Mouse (Mus musculus) forebrain, embryonic 16.5 days (tissue): Measurements from ENCODE around the gene Alyref. TPM values are rescaled to one million over a fixed set of nuclear protein-coding genes. Genes with fewer than 3 reads are reported as not detected.

Experiments used
- ATAC-seq: fragments of 200-750 bp; cut with Nextera tagmentation; 2 replicates; pipeline ENCODE4 v1.8.0; 2017; ENCODE audit warnings: mild to moderate bottlenecking, moderate library complexity
- H3K27ac ChIP-seq: fragments of 300-500 bp; sonication (generic); 2 replicates; pipeline ENCODE4 v1.5.1; 2014; ENCODE audit warnings: low read length, control low read depth
- H3K27me3 ChIP-seq: fragments of 300-500 bp; sonication (generic); replicated peaks from 2 replicates; pipeline ENCODE4 v1.6.1; 2014; ENCODE audit warnings: low read length; ENCODE audit not compliant: control insufficient read depth, insufficient read depth
- H3K36me3 ChIP-seq: fragments of 300-500 bp; sonication (generic); 2 replicates; pipeline ENCODE4 v1.6.1; 2014; ENCODE audit not compliant: control insufficient read depth, insufficient read depth
- H3K4me1 ChIP-seq: fragments of 300-500 bp; sonication (generic); replicated peaks from 2 replicates; pipeline ENCODE4 v1.6.1; 2014; ENCODE audit warnings: low read length; ENCODE audit not compliant: control insufficient read depth, insufficient read depth
- H3K4me2 ChIP-seq: fragments of 300-500 bp; sonication (generic); 2 replicates; pipeline ENCODE4 v1.6.1; 2014; ENCODE audit warnings: mild to moderate bottlenecking, low read length, control low read depth
- H3K4me3 ChIP-seq: fragments of 300-500 bp; sonication (generic); replicated peaks from 2 replicates; pipeline ENCODE4 v1.5.1; 2014; ENCODE audit warnings: mild to moderate bottlenecking, low read length, control low read depth
- H3K9ac ChIP-seq: fragments of 300-500 bp; sonication (generic); replicated peaks from 2 replicates; pipeline ENCODE4 v1.6.1; 2014; ENCODE audit warnings: low read depth, low read length, control low read depth
- H3K9me3 ChIP-seq: fragments of 300-500 bp; sonication (generic); 2 replicates; pipeline ENCODE4 v1.6.1; 2016; ENCODE audit warnings: low read length; ENCODE audit not compliant: control insufficient read depth
- WGBS: fragments of 180-500 bp; shearing (Covaris S2); extraction: QIAGEN DNeasy Blood & Tissue Kit; methylation state at CpG from one replicate; pipeline ENCODE4 v1.1.7; 2014; 5-methylcytosine and 5-hydroxymethylcytosine counted together
- polyA plus RNA-seq: library from polyadenylated mRNA; unstranded; fragments of >200 nt; fragmentation: Nextera tagmentation; extraction: Ambion mirVana; gene quantifications from 2 replicates; pipeline ENCODE4 v1.2.1, GENCODE M21; 2015

Alyref gene
- polyA plus RNA-seq, 1 experiment from 2014 or later, result 287 TPM

DNA sequence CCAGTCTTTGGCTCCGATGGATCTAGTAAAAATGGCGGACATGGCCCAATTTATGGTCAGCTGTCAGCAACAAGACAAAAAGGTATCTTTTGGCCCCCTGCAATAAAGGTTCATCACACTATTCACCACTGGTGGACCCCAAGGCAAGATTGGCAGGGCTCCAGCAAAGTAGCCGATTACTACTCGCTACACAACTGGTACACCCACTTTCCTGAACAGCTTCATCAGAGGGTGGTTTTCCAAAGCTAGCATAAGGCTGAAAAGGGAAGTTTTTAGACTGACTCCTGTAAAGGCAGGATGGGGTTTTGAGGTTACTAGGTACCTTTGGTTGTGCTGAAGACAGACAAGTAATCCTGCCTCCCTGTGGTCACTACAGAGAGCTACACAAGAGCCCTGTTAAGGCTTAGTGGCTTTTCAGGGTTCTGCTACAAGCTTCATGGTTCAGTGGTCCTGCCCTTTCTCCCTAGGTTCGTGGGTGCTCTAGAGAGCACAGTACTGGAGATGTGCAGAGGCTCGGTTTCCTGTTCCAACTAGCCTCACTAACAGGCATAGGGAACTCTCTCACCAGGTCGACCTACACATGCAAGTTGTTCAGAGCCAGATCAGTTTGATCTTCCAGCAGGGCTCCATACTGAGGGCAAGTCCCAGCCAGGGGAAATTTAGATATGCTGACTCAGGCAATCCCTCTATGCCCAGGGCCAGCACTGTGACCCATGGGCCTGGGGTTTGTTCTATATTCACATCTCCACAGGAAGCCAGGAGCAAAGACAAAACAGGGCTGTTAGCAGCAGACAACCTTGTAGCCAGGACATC is 20.7 kb downstream of the Alyref start:
- H3K4me2 ChIP-seq, result no peak overlapping the region
- no peak overlapping the region for H3K9ac ChIP-seq
- H3K36me3 ChIP-seq, result peaks cover 15% of the 10 kb centered on the region; the same call in 1 of the 2 replicates
- H3K4me3 ChIP-seq, result no peak overlapping the region
- 82% methylated on average over 7 of the region's 7 CpGs for WGBS
- ATAC-seq, result no peak
- H3K9me3 ChIP-seq, result no peaks in the 10 kb centered on the region
- peaks cover 26% of the 10 kb centered on the region for H3K4me1 ChIP-seq
- H3K27ac ChIP-seq, result no peak overlapping the region
- H3K27me3 ChIP-seq, result no peaks in the 10 kb centered on the region

DNA sequence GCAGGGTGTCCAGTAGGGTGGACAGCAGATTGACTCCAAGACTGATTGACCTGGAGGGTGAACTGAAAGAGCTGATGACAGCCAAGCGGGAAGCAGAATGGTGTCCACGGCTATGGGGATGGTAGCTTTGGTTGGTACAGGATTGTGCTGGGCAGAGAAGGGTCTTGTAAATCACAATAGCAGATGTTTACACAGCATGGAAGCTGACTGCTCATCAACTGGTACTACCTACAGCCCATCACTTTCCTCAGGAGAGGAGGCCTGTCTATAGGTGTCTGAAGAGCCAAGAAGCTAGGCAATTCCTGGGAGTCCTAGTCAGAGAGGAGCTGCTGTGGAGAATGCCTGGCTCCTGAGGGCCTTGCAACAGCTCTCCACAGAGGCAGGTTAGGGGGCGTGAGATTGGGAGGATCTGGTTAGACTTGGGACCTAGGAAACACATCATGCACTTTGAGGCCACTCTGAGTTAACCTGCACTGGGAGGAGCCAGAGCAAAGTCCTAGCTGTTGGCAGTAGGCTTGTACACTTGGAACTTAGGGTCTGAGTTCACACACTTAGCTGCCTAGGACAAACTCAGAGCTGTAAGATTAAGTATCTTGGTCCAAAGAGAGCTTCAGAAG is 21.7 kb downstream of the Alyref start:
- 89% methylated on average over 3 of the region's 3 CpGs for WGBS
- Histone ChIP-seq H3K4me3 (no peak overlapping the region), H3K4me1 (peaks cover 26% of the 10 kb centered on the region), H3K36me3 (peaks cover 15% of the 10 kb centered on the region; the same call in 1 of the 2 replicates), H3K27me3 (no peaks in the 10 kb centered on the region), H3K9ac (no peak overlapping the region), H3K4me2 (no peak overlapping the region), H3K9me3 (no peaks in the 10 kb centered on the region), H3K27ac (no peak overlapping the region)
- no peak for ATAC-seq

DNA sequence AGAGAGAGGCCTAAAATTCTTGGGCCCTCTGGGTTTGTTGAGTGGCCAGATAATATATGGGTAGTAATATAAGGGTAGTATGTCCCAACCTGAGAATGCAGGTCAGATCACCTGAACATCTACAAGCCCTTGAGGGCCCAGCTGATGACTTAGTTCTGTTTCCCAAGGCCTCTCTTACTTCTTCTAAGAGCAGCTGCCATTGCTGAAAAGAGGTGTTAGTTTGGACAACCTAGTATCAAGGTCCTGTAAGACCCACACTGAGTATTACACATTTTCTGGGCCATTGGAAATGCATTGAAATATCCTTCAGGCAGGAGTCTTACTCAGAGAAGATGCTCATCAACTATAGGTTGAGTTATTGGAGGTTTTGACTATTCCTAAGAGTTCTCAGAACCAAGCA is 22.2 kb downstream of the Alyref start:
- H3K27me3 ChIP-seq, result no peaks in the 10 kb centered on the region
- no peak overlapping the region for H3K9ac ChIP-seq
- H3K4me2 ChIP-seq, result no peak overlapping the region
- H3K36me3 ChIP-seq, result peaks cover 15% of the 10 kb centered on the region; the same call in 1 of the 2 replicates
- H3K4me1 ChIP-seq, result peaks cover 31% of the 10 kb centered on the region
- no peak overlapping the region for H3K27ac ChIP-seq
- H3K4me3 ChIP-seq, result no peak overlapping the region
- H3K9me3 ChIP-seq, result no peaks in the 10 kb centered on the region
- ATAC-seq, result no peak

DNA sequence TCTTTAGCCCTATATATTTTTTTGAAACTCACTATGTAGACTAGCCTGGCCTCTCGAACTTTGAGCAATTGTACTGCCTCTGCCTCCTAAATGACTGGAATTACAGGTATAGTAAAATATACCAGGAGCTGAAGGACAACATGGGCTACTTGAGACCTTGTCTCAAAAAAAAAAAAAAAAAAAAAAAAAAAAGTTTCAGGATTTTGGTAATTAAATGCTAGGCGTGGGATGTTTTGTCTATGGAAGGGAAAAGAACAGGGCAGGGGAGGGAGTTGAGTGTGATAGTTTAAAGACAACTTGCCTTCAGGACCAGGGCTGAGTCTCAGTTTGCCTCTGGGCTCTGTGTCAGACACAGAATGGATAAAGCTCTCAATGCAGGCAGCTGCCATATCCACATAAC is 23.1 kb downstream of the Alyref start:
- ATAC-seq, result no peak
- WGBS, result 79% methylated on average over 2 of the region's 2 CpGs
- H3K4me3 ChIP-seq, result no peak overlapping the region

DNA sequence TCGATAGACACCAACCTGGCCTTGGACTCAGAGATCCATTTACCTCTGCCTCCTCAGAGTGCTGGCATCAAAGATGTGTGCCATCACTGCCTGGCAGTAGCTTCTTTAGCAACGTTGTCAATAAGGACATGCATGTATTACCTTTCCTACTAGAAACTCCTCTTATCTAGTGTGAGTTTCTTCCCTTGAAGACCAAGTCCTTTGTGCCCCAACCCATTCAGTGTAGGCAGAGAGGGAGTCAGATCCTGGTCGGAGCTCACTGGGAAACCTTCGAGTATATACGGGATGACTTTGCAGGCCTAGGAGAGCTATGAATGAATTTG is 23.9 kb downstream of the Alyref start:
- no peak for ATAC-seq
- H3K36me3 ChIP-seq, result peaks cover 16% of the 10 kb centered on the region; the same call in 1 of the 2 replicates
- no peak overlapping the region for H3K27ac ChIP-seq
- 38% methylated on average over 5 of the region's 5 CpGs for WGBS
- peaks cover 19% of the 10 kb centered on the region for H3K4me1 ChIP-seq
- H3K4me2 ChIP-seq, result peak overlapping the region; percentile 82
- H3K9me3 ChIP-seq, result no peaks in the 10 kb centered on the region
- H3K9ac ChIP-seq, result peak overlapping the region; percentile 15; the same call in 1 of the 2 replicates
- no peaks in the 10 kb centered on the region for H3K27me3 ChIP-seq
- no peak overlapping the region; the same call in 1 of the 2 replicates for H3K4me3 ChIP-seq

More for the DNA sequence above, 23.1 kb downstream of the Alyref start:
- H3K4me1 ChIP-seq, result peaks cover 27% of the 10 kb centered on the region
- H3K4me2 ChIP-seq, result no peak overlapping the region
- no peak overlapping the region for H3K9ac ChIP-seq
- H3K27me3 ChIP-seq, result no peaks in the 10 kb centered on the region
- no peaks in the 10 kb centered on the region for H3K9me3 ChIP-seq
- H3K27ac ChIP-seq, result no peak overlapping the region
- peaks cover 19% of the 10 kb centered on the region; the same call in 1 of the 2 replicates for H3K36me3 ChIP-seq

DNA sequence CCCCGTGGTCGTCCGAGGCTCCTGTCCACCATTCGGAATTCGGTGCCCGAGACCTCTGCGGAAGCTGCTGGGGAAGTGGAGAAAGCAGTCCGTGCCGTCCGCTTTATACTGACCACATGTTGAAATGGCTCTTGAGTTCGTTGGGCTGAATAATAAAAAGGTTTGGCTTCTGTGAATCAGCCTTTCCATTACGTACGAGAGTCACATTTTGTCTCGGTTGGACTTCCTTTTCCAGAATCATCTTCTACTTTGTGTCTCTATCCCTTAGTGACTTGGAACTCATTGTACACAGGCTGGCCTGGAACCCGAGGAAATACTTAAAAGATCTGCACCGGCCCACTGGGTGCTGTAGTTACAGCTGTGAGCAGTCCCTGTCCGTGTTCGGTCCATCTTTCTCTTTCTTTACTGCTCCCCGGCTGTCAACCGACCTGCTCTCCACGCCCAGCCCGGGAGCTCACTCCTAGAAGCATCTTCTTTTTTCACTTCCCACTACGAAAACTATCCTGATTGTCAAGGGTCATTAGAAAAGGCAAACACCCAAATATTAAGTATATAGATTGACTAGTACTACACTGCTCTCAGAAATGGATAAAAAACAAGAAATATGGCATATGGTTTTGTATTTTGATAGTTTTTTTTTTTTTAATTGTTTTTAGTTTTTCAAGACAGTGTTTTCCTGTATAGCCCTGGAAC is 24.4 kb downstream of the Alyref start:
- H3K4me3 ChIP-seq, result peak overlapping the region; percentile 97
- ATAC-seq, result no peak
- H3K27ac ChIP-seq, result peak overlapping the region; percentile 91
- H3K4me1 ChIP-seq, result peaks cover 19% of the 10 kb centered on the region
- H3K27me3 ChIP-seq, result no peaks in the 10 kb centered on the region
- H3K9me3 ChIP-seq, result no peaks in the 10 kb centered on the region
- peak overlapping the region; percentile 82 for H3K4me2 ChIP-seq
- under 1% methylated on average over 23 of the region's 23 CpGs for WGBS
- peaks cover 12% of the 10 kb centered on the region; the same call in 1 of the 2 replicates for H3K36me3 ChIP-seq
- H3K9ac ChIP-seq, result peak overlapping the region; percentile 80

DNA sequence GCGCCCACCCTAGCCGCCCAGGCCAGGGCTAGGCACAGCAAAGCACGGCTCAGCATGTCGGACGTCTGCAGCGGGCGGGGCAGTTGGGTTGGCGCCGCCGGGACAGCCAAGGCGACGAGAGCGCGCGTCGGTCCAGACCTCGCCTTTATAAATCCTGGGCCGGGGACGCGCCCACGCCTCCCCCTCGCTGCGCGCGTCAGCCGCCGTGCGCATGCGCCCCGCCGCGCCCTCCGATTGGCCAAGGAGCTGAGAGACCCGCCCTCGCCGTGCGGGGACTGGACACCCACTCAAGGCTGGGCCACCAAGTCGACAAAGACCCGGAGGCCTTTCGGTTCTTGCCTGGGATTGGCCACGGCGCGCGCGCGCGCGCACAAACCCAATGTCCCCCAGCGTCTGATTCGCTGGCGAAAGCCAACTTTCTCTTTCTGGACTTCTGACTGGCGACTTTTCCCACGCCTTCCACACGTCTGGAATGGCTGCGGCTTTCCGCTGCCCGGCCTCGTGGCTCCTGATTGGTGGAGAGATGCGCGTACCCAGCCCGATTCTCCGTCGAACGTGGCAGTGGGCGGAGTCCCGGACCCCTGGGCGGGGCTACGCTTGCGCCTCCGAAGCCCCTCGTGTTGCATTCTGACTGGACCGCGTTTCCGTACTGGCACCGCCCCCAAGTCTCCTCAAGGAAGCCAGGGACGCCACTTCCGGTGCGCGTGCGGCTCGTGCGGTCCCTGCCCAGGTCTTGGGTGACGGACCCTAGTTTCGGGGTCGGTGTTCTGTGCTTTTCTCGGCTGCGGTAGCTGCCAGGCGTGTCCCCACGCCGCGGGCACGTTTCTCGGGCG is 25.2 kb downstream of the Alyref start, which contains the start of gene P4hb:
Gene P4hb, minus strand, starts transcription at position 502 of the 833 bp plus-strand sequence.
- peak; percentile 96 for ATAC-seq

DNA sequence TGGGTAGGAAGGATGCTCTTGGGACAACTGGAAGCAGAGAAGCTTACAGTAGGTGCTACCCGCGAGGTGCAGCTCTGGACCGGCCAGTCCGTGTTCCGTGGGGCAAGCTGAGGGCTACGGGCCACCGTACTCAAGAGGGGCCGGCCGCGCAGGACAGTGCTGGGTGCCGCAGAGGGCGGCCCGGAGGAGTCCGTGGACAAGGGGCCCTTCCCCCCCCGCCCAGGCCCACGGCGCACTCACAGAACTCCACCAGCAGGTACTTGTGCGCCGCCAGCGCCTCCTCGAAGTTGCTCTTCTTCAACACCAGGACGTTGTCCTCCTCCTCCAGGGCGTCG is 25.8 kb downstream of the Alyref start:
- Histone ChIP-seq H3K27ac (peak overlapping the region; percentile 84), H3K4me3 (peak overlapping the region; percentile 97), H3K9ac (peak overlapping the region; percentile 90), H3K4me1 (peaks cover 19% of the 10 kb centered on the region), H3K36me3 (peaks cover 13% of the 10 kb centered on the region; the same call in 1 of the 2 replicates), H3K27me3 (no peaks in the 10 kb centered on the region), H3K9me3 (no peaks in the 10 kb centered on the region), H3K4me2 (peak overlapping the region; percentile 68)
- peak; percentile 22; the same call in 1 of the 2 replicates for ATAC-seq
- 0% methylated on average over 21 of the region's 24 CpGs for WGBS

More for the DNA sequence above, 25.2 kb downstream of the Alyref start, which contains the start of gene P4hb:
- under 1% methylated on average over 88 of the region's 94 CpGs for WGBS
- no peaks in the 10 kb centered on the region for H3K27me3 ChIP-seq
- no peaks in the 10 kb centered on the region for H3K9me3 ChIP-seq
- H3K4me1 ChIP-seq, result peaks cover 19% of the 10 kb centered on the region
- H3K4me3 ChIP-seq, result peak within 1 kb of the TSS; percentile 97
- H3K27ac ChIP-seq, result peak within 1 kb of the TSS; percentile 91
- H3K9ac ChIP-seq, result peak within 1 kb of the TSS; percentile 90
- peak within 1 kb of the TSS; percentile 82 for H3K4me2 ChIP-seq
- H3K36me3 ChIP-seq, result peaks cover 14% of the 10 kb centered on the region; the same call in 1 of the 2 replicates
